Mouse (Mus musculus) brain, embryonic 14.5 days (tissue): ENCODE results near the gene Zfp953.

Experiments used
- CTCF ChIP-seq: fragments of 200-500 bp; IDR thresholded peaks from 2 replicates; pipeline ENCODE4 v1.5.1; 2012; ENCODE audit warnings: inconsistent platforms, mild to moderate bottlenecking, moderate library complexity, borderline replicate concordance; ENCODE audit not compliant: insufficient read depth, insufficient read length; ENCODE audit errors: extremely low read depth
- POLR2A ChIP-seq: fragments of 200-500 bp; IDR thresholded peaks from 2 replicates; pipeline ENCODE4 v1.6.1; 2012; ENCODE audit warnings: mild to moderate bottlenecking, inconsistent platforms, borderline replicate concordance; ENCODE audit not compliant: poor library complexity, insufficient read depth, insufficient read length, severe bottlenecking; ENCODE audit errors: extremely low read depth

GRCm38 (mm10) chr13:67360131-67360744, at the start of gene Zfp953, which contains the start of gene Gm28044:
- TF ChIP-seq POLR2A: no peak
- TF ChIP-seq CTCF: no peak
